Mouse (Mus musculus) lung, postnatal 0 days (tissue): Measurements from ENCODE around the gene Ext2. TPM values are rescaled to one million over a fixed set of nuclear protein-coding genes. Genes with fewer than 3 reads are reported as not detected.

Experiments used
- ATAC-seq: fragments of 200-750 bp; cut with Nextera tagmentation; 2 replicates; pipeline ENCODE4 v1.8.0; 2017; ENCODE audit warnings: moderate library complexity
- DNase-seq: peaks from one replicate; pipeline ENCODE4 v3.0.0-alpha.2; 2016; ENCODE audit warnings: low spot score
- H3K27ac ChIP-seq: fragments of 300-500 bp; sonication (generic); 2 replicates; pipeline ENCODE4 v1.5.1; 2014; ENCODE audit warnings: antibody characterized with exemption, mild to moderate bottlenecking, low read length, mixed read lengths
- H3K27me3 ChIP-seq: fragments of 300-500 bp; sonication (generic); replicated peaks from 2 replicates; pipeline ENCODE4 v1.6.1; 2014; ENCODE audit warnings: low read length, mixed read lengths; ENCODE audit not compliant: insufficient read depth
- H3K36me3 ChIP-seq: fragments of 300-500 bp; sonication (generic); 2 replicates; pipeline ENCODE4 v1.6.1; 2014; ENCODE audit warnings: low read length, mixed read lengths; ENCODE audit not compliant: insufficient read depth
- H3K4me1 ChIP-seq: fragments of 300-500 bp; sonication (generic); 2 replicates; pipeline ENCODE4 v1.6.1; 2014; ENCODE audit warnings: antibody characterized with exemption, low read depth, low read length, mixed read lengths; ENCODE audit not compliant: insufficient read depth
- H3K4me2 ChIP-seq: fragments of 300-500 bp; sonication (generic); replicated peaks from 2 replicates; pipeline ENCODE4 v1.6.1; 2014; ENCODE audit warnings: low read depth, mild to moderate bottlenecking, low read length, moderate library complexity, mixed read lengths
- H3K4me3 ChIP-seq: fragments of 300-500 bp; sonication (generic); 2 replicates; pipeline ENCODE4 v1.5.1; 2014; ENCODE audit warnings: low read depth, low read length
- H3K9ac ChIP-seq: fragments of 300-500 bp; sonication (generic); replicated peaks from 2 replicates; pipeline ENCODE4 v1.6.1; 2014; ENCODE audit warnings: low read depth, mild to moderate bottlenecking
- H3K9me3 ChIP-seq: fragments of 300-500 bp; sonication (generic); 2 replicates; pipeline ENCODE4 v1.6.1; 2016; ENCODE audit warnings: low read length, mixed read lengths
- CTCF ChIP-seq: IDR thresholded peaks from 2 replicates; pipeline ENCODE4 v1.5.1; 2016; ENCODE audit warnings: antibody characterized with exemption, mild to moderate bottlenecking
- EP300 ChIP-seq: IDR thresholded peaks from 2 replicates; pipeline ENCODE4 v1.6.1; 2016; ENCODE audit warnings: antibody characterized with exemption, mild to moderate bottlenecking, control low read depth
- WGBS: fragments of 180-500 bp; shearing (Covaris S2); extraction: QIAGEN DNeasy Blood & Tissue Kit; methylation state at CpG from one replicate; pipeline ENCODE4 v1.1.7; 2014; 5-methylcytosine and 5-hydroxymethylcytosine counted together
- polyA plus RNA-seq: library from polyadenylated mRNA; unstranded; fragments of >200 nt; fragmentation: Nextera tagmentation; extraction: Ambion mirVana; gene quantifications from 2 replicates; pipeline ENCODE4 v1.2.1, GENCODE M21; 2015

The Ext2 gene
- polyA plus RNA-seq, 1 experiment from 2014 or later, result 76.6 TPM

GRCm38 (mm10) chr2:93613020-93613419, 209.3 kb downstream of the Ext2 start:
- H3K9me3 ChIP-seq, result no peaks in the 10 kb centered on the region
- TF ChIP-seq CTCF, result no peak
- no peak for TF ChIP-seq EP300
- no peak overlapping the region for H3K27ac ChIP-seq
- H3K4me3 ChIP-seq, result no peak overlapping the region
- H3K9ac ChIP-seq, result no peak overlapping the region
- no peak for DNase-seq
- no peak for ATAC-seq
- H3K4me2 ChIP-seq, result no peak overlapping the region
- H3K4me1 ChIP-seq, result no peaks in the 10 kb centered on the region
- H3K27me3 ChIP-seq, result no peaks in the 10 kb centered on the region
- H3K36me3 ChIP-seq, result no peaks in the 10 kb centered on the region
- WGBS, result 70% methylated on average over 7 of the region's 7 CpGs

Other genes with a start within 250 kb of the Ext2 start
- gene Alx4, start 180.2 kb downstream of the Ext2 start, polyA plus RNA-seq, result 0.04 TPM in 1 of 2 replicates, not detected in the other
- 5.7 and 6.0 TPM in 2 replicates for gene Accs, start 27.4 kb upstream of the Ext2 start, polyA plus RNA-seq
- gene Accsl, start 46.6 kb upstream of the Ext2 start, polyA plus RNA-seq, result not detected in 2 replicates
- 62.6 and 64.6 TPM in 2 replicates for gene Gm13889, start 134.6 kb upstream of the Ext2 start, polyA plus RNA-seq
- not detected in 2 replicates for gene Gm27027, start 173.8 kb upstream of the Ext2 start, polyA plus RNA-seq
- 46.1 and 59.9 TPM in 2 replicates for gene Alkbh3, start 188.2 kb upstream of the Ext2 start, polyA plus RNA-seq